Mouse (Mus musculus) midbrain, embryonic 13.5 days (tissue): Measurements from ENCODE around the gene Acyp1. TPM values are rescaled to one million over a fixed set of nuclear protein-coding genes. Genes with fewer than 3 reads are reported as not detected.

Experiments
- microRNA-seq: library from miRNA; unstranded; fragments of <30 nt; microRNA quantifications from one replicate; pipeline ENCODE4, GENCODE M21; 2016
- polyA plus RNA-seq: library from polyadenylated mRNA; unstranded; fragments of >200 nt; fragmentation: Nextera tagmentation; extraction: Ambion mirVana; gene quantifications from 2 replicates; pipeline ENCODE4 v1.2.1, GENCODE M21; 2015

The Acyp1 gene
- polyA plus RNA-seq, 1 experiment from 2014 or later = 68.1 TPM

Small RNAs within 50 kb of the gene (microRNA-seq; reads per million reads assigned to microRNA genes)
- gene Mir6938 = 1.0 reads per million

Other genes with a start within 250 kb of the Acyp1 start
- gene Prox2, start 177.7 kb downstream of the Acyp1 start, polyA plus RNA-seq = 1.8 and 2.8 TPM in 2 replicates
- 98.6 and 104 TPM in 2 replicates for gene Dlst, start 177.6 kb downstream of the Acyp1 start, polyA plus RNA-seq
- gene Rps6kl1, start 137.2 kb downstream of the Acyp1 start, polyA plus RNA-seq = 15.6 and 16.6 TPM in 2 replicates
- gene Pgf, start 110.6 kb downstream of the Acyp1 start, polyA plus RNA-seq = 5.7 and 6.3 TPM in 2 replicates
- 90.4 and 97.3 TPM in 2 replicates for gene Eif2b2, start 69.0 kb downstream of the Acyp1 start, polyA plus RNA-seq
- 8.9 and 9.0 TPM in 2 replicates for gene Mlh3, start 17.8 kb downstream of the Acyp1 start, polyA plus RNA-seq
- gene Zc2hc1c, start 153 bp upstream of the Acyp1 start, polyA plus RNA-seq = 1.3 TPM in 2 replicates
- gene Nek9, start 50.9 kb upstream of the Acyp1 start, polyA plus RNA-seq = 12.6 and 13.5 TPM in 2 replicates
- gene Tmed10, start 86.4 kb upstream of the Acyp1 start, polyA plus RNA-seq = 181 and 189 TPM in 2 replicates
- 0.82 and 0.90 TPM in 2 replicates for gene Fos, start 185.5 kb upstream of the Acyp1 start, polyA plus RNA-seq